Mouse (Mus musculus) sigmoid colon, adult 10 weeks (tissue): ENCODE data around the gene Sesn2. TPM values are rescaled to one million over a fixed set of nuclear protein-coding genes. Genes with fewer than 3 reads are reported as not detected.

ENCODE experiments used
- polyA plus RNA-seq: library from polyadenylated mRNA; stranded (reverse); fragments of 350-450 nt; fragmentation: Illumina TruSeq; extraction: RNeasy Lipid Tissue Mini Kit (QIAGEN cat#74804); gene quantifications from one replicate; pipeline ENCODE4 v1.2.3, GENCODE M21; 2014; ENCODE audit warnings: low read depth, low replicate concordance

The Sesn2 gene
- 0.79 TPM for polyA plus RNA-seq

GRCm38 (mm10) chr4:132510352-132510798, at the start of gene Sesn2:
Sesn2 (minus strand) TSS chr4:132510501.

DNA sequence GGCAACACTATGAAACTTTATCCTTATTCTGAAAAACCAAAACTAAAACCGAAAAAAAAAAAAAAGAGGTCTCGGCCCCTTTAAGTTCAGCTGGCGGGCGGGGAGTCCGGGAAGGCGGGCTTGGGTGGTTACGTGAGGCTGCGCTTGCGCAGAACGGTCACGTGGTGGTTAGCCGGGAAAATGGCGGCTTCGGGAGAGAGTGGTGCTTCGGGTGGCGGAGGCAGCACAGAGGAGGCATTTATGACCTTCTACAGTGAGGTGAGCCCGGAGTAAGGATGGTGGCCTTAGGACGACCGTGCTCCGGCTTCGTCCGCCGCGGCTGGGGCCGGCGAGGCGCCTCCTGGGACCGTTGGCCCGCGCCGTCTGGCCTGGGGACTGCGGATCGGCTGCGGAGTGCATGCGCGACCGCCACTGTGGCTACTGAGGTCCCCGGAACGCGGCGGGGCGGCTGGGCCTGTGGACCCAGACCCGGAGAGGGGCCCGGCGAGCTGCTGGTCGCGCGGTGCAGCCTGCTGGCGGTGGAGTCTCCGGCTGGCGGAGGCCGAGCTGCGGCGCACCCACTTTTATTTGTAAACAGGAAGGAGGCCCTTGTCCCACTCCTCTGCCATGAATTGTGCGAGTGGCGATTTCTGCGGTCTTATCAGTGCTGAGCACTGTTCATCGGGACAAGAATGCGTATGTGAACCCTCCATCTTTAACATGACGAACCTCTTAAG, 25.3 kb upstream of the Sesn2 start, which contains the start of gene Dnajc8:
Gene Dnajc8, plus strand, starts transcription at position 145 of the 716 bp plus-strand sequence.

DNA sequence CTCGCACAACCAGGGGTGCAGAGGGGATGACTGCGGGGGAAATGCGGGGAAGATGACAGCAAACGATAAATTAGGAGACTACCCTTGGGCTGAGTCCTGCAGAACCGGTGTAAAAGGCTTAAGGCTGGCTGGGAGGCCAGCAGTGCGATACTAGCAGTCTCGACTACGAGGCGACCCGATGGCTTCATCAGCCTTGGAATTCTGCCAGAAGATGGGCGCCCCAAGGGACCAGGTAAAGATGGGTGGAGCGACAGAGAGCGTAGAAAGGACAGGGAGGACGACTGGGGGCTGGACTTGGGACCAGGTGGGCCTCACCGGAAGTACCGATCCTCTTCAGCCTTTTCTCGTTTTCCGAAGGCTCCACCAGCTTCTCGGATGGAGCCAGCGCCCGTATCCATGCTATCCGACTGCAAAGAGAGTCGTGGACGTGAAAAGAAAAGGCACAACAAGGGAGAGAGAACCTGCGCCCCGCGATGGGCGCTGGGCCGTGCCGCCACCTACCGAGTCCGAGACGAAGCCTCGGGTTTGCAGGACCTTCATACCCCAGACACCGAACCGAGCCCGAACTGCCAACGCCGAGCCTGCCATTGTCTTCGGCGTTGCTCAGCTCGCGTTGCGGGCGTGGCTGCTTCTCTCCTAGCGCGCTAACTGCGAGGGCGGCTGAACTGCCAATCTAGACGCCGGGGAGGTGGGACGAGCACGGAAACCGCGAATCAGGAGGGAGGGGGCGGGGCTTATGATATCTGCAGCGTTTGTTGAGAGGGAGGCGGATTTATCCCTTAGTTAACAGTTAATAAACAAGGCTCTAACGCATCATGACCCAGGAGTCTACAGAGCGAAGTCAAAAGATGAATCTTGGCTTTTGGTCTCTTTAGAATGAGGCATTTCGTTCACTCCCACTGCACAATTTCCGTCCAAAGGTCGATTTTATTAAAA, 22.9 kb upstream of the Sesn2 start, which contains the start of gene Atpif1:
Gene Atpif1, minus strand, starts transcription at position 679 of the 936 bp plus-strand sequence.

DNA sequence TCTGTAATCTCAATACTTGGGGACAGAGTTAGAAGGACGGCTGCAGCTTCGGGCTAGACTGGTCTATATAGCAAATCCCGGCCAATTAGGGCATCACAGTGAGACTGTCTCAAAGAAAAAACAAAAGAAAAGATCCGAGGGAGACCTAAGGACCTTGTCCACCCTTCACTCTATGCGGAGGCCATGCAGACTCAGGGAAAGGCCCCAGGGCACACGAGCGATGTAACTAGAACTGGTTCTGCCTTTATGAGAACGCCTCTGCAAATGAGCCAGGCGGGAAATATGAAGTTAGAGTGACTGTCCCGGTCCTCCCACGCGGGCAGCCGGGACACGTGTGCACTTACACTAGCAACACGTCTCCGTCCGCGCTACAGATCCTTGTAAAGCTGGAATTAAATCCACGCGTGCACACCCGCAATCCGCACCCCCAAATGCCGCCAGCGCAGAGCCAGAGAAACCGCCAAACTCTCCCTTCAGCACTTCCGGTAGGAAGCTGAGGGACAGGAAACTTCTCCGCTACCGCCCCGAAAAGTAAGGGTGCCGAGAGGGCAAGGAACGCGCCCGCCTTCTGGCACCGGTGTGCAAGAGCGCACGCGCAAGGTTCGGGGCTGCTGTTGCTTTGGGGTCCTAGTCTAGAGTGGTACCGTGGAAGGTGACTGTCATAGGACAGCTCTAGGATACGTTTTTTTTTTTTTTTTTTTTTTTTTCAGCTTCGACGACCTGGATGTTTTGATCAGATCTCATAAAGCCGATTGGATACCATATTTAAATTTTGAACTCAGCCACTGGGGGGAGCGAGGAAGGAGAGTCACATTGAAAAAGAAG, 46.7 kb downstream of the Sesn2 start, which contains the start of gene Med18:
Gene Med18, minus strand, starts transcription at position 492 of the 825 bp plus-strand sequence.

Other genes starting within 250 kb of the Sesn2 start
- gene Gmeb1, start 248.9 kb downstream of the Sesn2 start, polyA plus RNA-seq, result 7.3 TPM
- gene Taf12, start 236.1 kb downstream of the Sesn2 start, polyA plus RNA-seq, result 21.5 TPM
- not detected for gene Rab42, start 207.1 kb downstream of the Sesn2 start, polyA plus RNA-seq
- 10.3 TPM for gene Trnau1ap, start 181.0 kb downstream of the Sesn2 start, polyA plus RNA-seq
- 7.5 TPM for gene Rcc1, start 156.9 kb downstream of the Sesn2 start, polyA plus RNA-seq
- 33.6 TPM for gene Phactr4, start 88.0 kb downstream of the Sesn2 start, polyA plus RNA-seq
- 3.0 TPM for gene Med18, start 46.6 kb downstream of the Sesn2 start, polyA plus RNA-seq
- 336 TPM for gene Atpif1, start 23.2 kb upstream of the Sesn2 start, polyA plus RNA-seq
- 198 TPM for gene Dnajc8, start 25.0 kb upstream of the Sesn2 start, polyA plus RNA-seq
- gene Ptafr, start 53.6 kb upstream of the Sesn2 start, polyA plus RNA-seq, result 1.8 TPM
- gene Eya3, start 128.5 kb upstream of the Sesn2 start, polyA plus RNA-seq, result 31.7 TPM
- 1.7 TPM for gene Xkr8, start 222.0 kb upstream of the Sesn2 start, polyA plus RNA-seq
- gene Smpdl3b, start 246.8 kb upstream of the Sesn2 start, polyA plus RNA-seq, result 1.9 TPM